Mouse (Mus musculus): ENCODE data around the gene Shld1. TPM values are rescaled to one million over a fixed set of nuclear protein-coding genes. Genes with fewer than 3 reads are reported as not detected.

Gene Shld1
- total RNA-seq (2021), result 1 to 10 TPM; 5.3 to 7.4 TPM

DNA sequence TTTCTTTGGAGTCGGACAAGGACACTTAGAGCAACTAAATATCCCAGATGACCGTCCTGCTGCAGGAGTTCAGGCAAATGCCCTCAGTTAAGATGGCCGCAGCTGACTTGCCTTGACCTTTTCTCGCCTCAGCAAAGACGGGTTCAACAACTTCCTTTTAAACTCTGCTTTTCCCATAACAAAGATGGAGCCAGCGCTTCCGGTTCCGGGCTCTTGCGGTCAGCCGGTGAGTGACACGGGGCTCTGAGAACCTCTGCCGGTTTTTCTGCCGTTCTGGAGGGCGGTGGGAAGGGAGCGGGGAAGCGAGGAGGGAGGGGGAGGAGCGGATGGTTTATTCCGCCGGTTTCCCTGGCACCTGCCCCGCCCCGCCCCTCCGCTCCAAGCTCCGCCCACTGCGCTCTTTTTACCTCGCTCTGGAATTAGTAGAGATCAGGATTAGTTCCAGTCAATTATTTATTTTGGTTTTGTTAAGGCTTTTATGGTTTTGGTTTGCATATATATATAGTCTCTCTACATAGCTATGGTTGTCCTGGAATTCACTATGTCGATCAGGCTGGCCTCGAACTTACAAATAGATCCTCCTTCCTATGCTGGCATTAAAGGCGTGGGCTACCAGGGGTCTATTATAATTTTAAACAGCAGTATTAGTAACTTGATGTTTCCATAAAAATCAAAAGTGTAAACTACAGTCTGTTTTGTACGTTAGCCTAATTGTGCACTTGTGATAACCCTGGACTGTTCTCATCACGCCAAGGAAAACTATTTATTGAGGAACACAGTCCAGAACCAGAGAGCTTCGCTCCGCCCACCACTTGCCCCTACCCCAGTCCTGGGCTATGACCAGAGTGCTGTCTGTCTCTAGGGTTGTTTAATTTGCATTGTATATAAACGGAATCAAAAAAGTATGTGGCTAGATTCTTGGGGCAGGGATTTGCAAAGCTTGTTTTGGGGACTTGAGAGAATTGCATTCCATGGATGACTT, at the start of gene Shld1:
Shld1 (plus strand) TSS at position 176 of the 982 bp plus-strand sequence.
- peak; percentile 90 for DNase-seq

GRCm38 (mm10) chr2:132638306-132638705, 48.4 kb upstream of the Shld1 start:
- DNase-seq, result no peak

GRCm38 (mm10) chr2:132639337-132639736, 47.4 kb upstream of the Shld1 start:
- DNase-seq, result peak; percentile 16

DNA sequence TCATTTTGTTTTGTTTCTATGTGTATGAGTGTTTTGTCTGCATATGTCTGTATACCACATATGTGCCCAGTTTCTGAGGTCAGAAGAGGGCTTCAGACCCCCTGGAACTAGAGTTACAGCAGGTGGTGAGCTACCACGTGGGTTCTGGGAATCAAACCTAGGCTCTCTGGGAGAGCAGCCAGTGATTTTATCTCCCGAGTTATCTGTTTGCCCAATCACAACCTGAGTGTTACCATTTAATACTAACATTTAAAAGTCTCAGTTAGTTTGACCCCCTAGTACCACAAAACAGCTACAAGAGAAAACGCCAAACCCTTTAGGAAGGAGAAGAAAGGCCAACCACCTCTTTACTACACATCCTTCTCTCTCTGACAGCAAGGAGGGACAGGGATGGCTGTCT, 45.5 kb upstream of the Shld1 start:
- no peak for DNase-seq

GRCm38 (mm10) chr2:132643161-132643560, 43.6 kb upstream of the Shld1 start:
- DNase-seq, result no peak

- DNase-seq, result no peak
These were observed 39.6 kb upstream of the Shld1 start for GRCm38 (mm10) chr2:132646856-132647745.

GRCm38 (mm10) chr2:132649352-132649870, 37.3 kb upstream of the Shld1 start:
- DNase-seq, result no peak

GRCm38 (mm10) chr2:132650546-132650945, 36.2 kb upstream of the Shld1 start:
- no peak for DNase-seq

DNA sequence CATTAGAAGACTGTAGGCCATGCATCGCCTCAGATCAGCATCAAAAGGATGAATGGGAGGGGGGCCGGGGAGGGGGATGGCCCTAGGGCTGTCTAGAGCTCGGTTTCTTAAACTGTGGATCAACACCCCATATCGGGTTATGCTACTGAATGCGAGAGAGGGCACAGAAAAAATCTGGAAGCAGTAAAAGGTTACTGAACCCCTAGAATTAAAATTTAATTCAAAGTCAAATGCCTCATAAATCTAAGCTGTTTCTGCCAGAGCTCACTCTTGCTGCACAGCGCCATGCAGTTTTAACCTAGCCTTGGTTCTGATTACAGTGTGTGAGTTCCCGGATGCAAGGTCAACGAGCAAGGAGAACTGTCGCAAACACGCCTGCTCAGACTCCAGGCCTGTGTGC, 34.3 kb upstream of the Shld1 start:
- DNase-seq, result no peak

DNA sequence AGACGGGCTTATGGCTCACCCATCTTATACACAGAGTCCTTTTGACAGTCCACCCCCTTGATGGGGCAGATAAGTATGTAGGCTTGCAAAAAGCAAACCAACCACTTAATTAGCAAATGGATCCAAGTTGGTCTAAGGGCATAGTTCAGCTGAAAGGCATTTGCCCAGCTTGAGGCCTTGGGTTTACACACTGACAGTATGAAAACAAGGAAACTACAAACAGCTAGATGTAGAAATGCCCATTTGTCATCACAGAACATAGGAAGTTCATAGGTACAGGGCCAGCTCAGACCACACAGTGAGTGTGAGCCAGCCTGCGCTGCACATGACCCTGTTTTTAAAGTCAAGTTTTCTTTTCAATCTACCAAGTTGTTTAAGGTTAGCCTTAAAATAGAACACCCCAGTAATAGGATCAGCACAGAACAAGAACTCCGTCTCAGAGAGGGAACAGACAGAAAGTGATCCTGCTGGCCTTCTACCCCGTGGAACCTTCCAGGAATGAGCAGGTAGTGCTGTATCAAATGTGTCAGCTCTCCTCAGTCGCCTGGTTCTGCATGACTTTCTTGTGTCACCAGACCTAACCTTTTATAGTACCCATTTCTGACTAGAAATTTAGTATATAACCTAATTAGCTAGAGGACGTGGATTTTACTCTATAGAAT, 31.8 kb upstream of the Shld1 start:
- no peak for DNase-seq

- no peak for DNase-seq
These were observed 29.5 kb upstream of the Shld1 start for GRCm38 (mm10) chr2:132657186-132657585.

DNA sequence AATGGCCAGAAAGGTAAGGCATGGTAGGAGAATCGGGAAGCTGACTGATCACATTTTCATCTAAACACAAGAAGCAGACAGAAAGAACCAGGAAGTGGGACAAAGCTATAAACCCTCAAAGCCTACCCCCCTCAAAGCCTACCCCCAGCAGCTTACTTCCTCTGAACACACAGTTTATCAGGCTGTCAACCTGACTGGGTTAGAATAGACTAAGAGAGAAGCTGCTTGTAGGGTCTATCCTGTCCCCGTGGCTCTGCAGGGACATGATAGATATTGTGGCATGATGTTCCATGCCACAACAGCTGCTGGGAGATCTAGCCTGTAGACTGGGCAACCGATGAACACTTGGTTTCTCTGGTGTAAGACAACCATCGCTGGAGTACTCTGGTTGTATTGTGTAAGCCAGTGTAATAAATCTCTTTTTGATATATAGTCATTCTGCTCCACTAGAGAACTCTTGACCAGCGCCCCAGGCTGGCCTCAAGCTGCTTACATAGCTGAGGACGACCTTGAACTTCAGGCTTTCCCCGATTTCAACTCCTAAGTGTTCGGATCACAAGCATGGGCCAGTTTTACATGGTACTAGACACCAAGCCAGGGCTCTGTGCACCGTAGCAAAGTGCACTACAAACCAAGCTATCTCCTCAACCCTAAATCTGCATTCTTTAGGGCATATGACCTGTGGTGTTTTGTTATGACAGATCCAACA, 28.2 kb upstream of the Shld1 start:
- DNase-seq, result no peak

DNA sequence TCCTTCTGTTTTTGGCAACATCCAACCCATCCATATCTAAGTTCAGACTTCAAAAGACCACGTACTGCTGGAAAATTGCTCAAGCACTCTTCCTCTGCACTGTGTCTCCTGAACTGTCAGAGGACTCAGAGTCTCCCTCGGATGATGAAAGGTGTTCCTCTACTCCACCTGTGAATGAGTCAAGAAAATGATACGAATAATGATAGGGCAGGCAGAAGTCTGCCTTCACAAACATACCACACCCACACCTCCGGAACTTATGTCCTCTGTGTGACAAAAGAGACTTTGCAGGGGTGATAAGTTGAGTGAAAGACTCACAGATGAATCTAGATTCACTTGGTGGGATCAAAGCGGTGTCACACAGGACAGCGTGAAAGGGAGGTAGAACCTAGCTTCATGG, 17.6 kb upstream of the Shld1 start:
- no peak for DNase-seq

GRCm38 (mm10) chr2:132670290-132670689, 16.4 kb upstream of the Shld1 start:
- no peak for DNase-seq

GRCm38 (mm10) chr2:132672121-132672520, 14.6 kb upstream of the Shld1 start:
- DNase-seq, result no peak

DNA sequence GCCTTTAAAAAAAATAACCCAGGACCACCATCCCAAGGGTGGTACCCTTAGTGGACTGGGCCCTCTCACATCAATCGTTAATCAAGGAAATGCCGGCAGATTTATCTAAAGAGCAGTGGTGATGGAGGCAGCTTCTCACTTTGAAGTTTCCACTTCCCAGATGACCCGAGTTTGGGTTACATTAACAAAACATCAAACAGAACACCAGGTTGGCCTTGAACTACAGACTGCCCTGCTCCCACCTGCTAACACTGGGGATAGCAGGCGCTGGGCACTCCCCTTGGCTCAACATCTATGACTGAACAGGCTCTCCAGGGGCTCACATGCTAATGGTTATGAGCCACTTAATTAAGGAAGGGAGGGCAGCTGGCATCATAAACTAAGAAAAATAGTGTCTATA, 10.6 kb upstream of the Shld1 start:
- DNase-seq, result no peak

- DNase-seq, result no peak
These were observed 1.7 kb upstream of the Shld1 start for GRCm38 (mm10) chr2:132685001-132685400.

DNA sequence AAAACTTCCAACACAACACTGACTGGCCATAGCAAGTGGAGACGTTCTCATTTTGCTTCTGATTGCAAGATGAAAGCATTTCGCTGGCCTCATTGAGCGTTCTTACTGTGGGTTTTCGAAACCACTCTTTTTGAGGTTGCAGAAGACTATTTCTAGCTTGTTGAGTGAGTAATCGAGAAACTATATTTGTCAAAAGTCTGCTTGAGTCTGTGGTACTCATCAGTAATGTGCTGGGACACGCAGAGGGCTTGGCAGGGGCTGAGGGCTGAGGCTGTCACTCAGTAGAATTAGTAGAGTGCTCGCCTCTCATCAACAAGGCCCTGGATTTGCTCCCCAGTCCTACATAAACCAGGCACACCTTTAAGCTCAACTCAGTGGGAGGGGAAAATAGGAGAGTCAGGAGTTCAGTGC, 1.9 kb downstream of the Shld1 start:
- no peak for DNase-seq

DNA sequence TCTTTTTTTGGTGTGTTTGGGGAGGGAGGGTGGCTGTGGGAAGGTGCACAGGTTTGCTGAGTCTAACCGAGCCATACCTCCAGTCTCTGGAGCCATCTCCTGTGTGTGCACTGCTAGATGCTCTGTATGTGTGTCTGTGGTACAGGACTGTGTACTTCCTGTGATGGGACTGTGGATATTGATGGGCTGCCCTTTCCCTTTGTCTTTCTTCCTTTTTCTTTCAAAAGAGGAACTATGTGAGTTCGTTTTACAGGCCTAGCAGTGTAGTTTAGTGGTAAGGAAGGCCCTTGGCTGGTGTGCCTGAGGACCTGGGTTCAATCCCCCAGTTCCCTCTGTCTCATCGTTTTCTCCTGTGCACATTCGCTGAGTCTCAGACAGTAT, 2.4 kb downstream of the Shld1 start:
- DNase-seq, result no peak

- DNase-seq, result peak; percentile 31
These were observed 3.0 kb downstream of the Shld1 start for GRCm38 (mm10) chr2:132689569-132690231.

DNA sequence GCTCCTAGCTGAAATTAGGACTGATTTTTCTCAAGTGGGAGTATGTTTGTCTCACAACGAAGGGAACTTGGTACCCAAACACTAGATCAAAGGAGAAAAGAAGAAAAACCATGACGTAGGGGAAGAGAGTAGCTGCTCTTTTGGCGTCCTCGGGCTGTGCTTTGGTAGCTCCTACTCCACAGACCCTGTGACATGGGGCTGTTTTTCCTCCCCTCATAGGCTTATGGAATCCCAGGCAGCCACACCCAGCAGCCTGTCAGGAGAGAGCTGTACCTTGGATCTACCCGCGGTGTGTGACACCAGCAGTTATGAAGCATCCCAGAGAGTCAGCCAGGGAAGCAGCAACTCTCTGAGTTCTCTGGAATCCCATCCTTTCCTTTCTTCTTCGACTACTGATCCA, 5.0 kb downstream of the Shld1 start:
- no peak for DNase-seq
